Mouse (Mus musculus) frontal cortex, postnatal 14 days (tissue): ENCODE measurements at regions not wholly inside any gene's neighbourhood (a gene's known extent, or its start where the extent isn't known, plus 50 kb on each side); places are given as distances from the start of the nearest gene placed in this dataset.

Experiments
- DNase-seq, 2 experiments: peaks; one replicate each; pipeline ENCODE4 v3.0.0; 2022; ENCODE audit warnings: low spot score in 2 of 2

DNA sequence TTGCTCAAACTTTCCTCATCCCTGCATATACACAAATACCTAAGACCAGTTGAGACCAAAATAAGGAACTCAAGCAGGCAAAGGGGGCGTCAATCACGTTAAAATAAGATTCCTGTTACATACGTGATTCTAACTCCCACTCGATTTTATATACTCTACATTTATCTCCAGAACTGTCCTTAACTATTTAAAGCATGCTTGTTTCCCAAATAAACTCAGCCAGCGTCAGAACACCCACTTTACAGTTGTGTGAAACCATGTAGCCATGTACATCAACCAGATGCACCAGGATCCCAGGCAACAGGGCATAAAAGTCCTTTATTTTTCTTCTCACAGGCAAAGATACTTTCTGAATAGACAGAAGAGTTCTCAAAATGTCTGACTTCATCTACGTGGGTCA is 61.5 kb downstream of the Ccna1 start:
- no peak for DNase-seq

GRCm38 (mm10) chr3:54990073-54990472 is 65.2 kb downstream of the Ccna1 start:
- DNase-seq = no peak

GRCm38 (mm10) chr3:54989358-54989757 is 65.9 kb downstream of the Ccna1 start:
- peak; percentile 29 to 37 for DNase-seq

- no peak for DNase-seq
These were observed 65.8 kb upstream of the Sertm1 start for GRCm38 (mm10) chr3:54981488-54981887.

DNA sequence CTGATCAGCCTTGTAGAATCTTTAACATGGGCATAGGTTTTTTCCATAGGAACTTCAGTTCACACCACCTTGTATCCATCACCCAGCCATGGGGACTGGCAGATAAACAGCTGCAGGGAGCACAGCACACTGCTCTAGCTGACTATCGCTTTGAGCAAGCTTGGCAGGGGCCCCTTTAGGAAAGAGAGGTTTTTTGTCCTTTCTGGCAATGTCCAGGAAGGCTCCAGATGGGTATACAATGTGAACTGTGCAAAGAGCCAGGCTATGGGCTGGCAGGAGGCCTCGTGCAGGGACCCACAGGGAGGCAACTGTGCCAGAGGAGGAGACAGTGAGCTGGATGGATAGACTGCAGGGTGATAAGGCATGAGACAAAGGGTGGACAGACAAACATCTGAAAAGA is 64.6 kb upstream of the Sertm1 start:
- DNase-seq = no peak

DNA sequence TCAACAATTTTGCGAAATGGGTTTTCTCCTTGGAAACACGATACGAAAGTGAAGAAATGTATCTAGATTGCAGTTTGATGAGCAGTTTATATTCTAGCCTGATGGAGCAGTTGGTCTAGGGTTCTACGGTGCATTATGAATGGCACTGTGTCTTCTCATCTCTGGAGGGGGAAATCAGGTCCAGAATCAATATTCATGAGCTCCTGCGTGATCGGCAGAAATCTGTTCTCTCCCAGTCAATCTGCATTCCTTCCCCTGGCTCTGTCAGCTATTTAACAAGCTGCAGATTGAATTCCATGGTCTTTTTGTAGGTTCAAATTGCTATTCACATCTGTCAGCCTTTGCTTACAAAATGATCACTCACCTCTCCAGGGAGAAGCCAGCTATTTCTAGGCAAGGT is 49.8 kb upstream of the Sertm1 start:
- no peak for DNase-seq
